Comparison of ENCODE assay signal across 10 mouse cellular contexts in the genomic region with DNA sequence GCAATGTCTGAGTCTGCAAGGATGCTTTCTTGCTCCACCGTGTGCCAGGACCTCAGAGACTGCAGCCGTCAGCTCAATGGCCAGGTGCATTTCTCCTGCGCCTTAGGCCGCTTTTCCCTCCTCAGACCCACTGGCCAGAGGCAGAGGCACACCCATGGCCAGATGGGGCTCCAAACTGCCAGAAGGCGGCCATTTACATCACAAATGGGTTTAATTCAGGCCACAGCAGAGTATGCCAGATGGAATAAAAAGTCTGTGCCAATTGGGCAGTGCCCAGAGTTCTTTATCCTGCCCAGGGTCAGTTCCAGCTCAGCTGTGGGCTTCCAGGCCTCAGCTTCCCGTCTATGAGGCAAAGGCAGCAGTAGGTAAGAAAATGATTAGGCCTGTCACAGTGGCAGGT. TPM values are rescaled to one million over a fixed set of nuclear protein-coding genes. Genes with fewer than 3 reads are reported as not detected.
A peak's percentile ranks its signal among the peaks of the same experiment; 100 is the strongest.
DNase-seq lines count a peak whose midpoint lies in the region; ATAC-seq and TF ChIP-seq lines count a peak whose summit lies in the region.
"Had no signal": no experiment of that assay in that cellular context is flagged by ENCODE, and none has a peak within 500 bp of the region (broad histone marks: within the 10 kb centered on the region; RNA-seq: fewer than 3 reads in every experiment).

No protein-coding gene starts in this region.

- H3K27ac ChIP-seq in midbrain, embryonic 12.5 days (replicated peaks), result peak overlapping the region; percentile 31; the same call in 1 of the 2 replicates
- H3K27ac ChIP-seq in midbrain, embryonic 15.5 days, result no peak overlapping the region
- peak overlapping the region; percentile 63 for H3K27ac ChIP-seq in layer of hippocampus, adult 2 months

- H3K4me1 ChIP-seq in midbrain, embryonic 12.5 days, result no peaks in the 10 kb centered on the region
- no peaks in the 10 kb centered on the region for H3K4me1 ChIP-seq in midbrain, embryonic 15.5 days

- no peak overlapping the region for H3K9ac ChIP-seq in midbrain, embryonic 12.5 days (replicated peaks)
- no peak overlapping the region for H3K9ac ChIP-seq in midbrain, embryonic 15.5 days

- DNase-seq in cerebellum, adult 11 months, result peak; percentile 76
- DNase-seq in cerebellum, postnatal 14 days, result peak; percentile 85 to 87
- DNase-seq in layer of hippocampus, adult 2 months (ENCODE audit: low spot score in 2 of 2), result peak; percentile 51 to 69
- DNase-seq in spleen, postnatal 14 days (ENCODE audit: low spot score in 2 of 2), result no peak
- no peak for DNase-seq in ovary, postnatal 10 days (ENCODE audit: low spot score)
- DNase-seq: heart, postnatal 4 days; lung, adult 18-20 months had no signal

- H3K4me2 ChIP-seq in midbrain, embryonic 12.5 days (replicated peaks), result no peak overlapping the region
- no peak overlapping the region for H3K4me2 ChIP-seq in midbrain, embryonic 15.5 days

- no peaks in the 10 kb centered on the region for H3K9me3 ChIP-seq in midbrain, embryonic 12.5 days
- H3K9me3 ChIP-seq in midbrain, embryonic 15.5 days, result no peaks in the 10 kb centered on the region

- no peak for ATAC-seq in midbrain, embryonic 12.5 days (ENCODE audit: low FRiP score, low read depth)
- no peak for ATAC-seq in midbrain, embryonic 15.5 days (replicated peaks)
- no peak for ATAC-seq in activated CD4-positive, CD25-positive, alpha-beta regulatory T cell, adult 4 months

- no peak overlapping the region for H3K4me3 ChIP-seq in midbrain, embryonic 12.5 days
- no peak overlapping the region for H3K4me3 ChIP-seq in midbrain, embryonic 15.5 days
- no peak overlapping the region for H3K4me3 ChIP-seq in layer of hippocampus, adult 2 months

- TF ChIP-seq CTCF in layer of hippocampus, adult 2 months (conservative IDR thresholded peaks at IDR 0.05), result 0 out of 2 replicates have a peak, but pooled peaks have one; percentile 13

- H3K36me3 ChIP-seq in midbrain, embryonic 12.5 days, result peaks cover 85% of the 10 kb centered on the region
- H3K36me3 ChIP-seq in midbrain, embryonic 15.5 days (replicated peaks), result peaks cover 56% of the 10 kb centered on the region

- no peaks in the 10 kb centered on the region for H3K27me3 ChIP-seq in midbrain, embryonic 12.5 days
- H3K27me3 ChIP-seq in midbrain, embryonic 15.5 days (replicated peaks), result no peaks in the 10 kb centered on the region

- WGBS in midbrain, embryonic 12.5 days, result 83% methylated on average over 6 of the region's 6 CpGs
- WGBS in midbrain, embryonic 15.5 days, result 66% methylated on average over 6 of the region's 6 CpGs

RNA-seq across cellular contexts. Expression of a gene that starts 29.6 kb away (rescaled TPM):
- polyA plus RNA-seq in midbrain, embryonic 12.5 days (2016; fragmentation: Nextera tagmentation; extraction: Ambion mirVana), result 0.45 and 1.1 TPM in 2 replicates
- polyA plus RNA-seq in midbrain, embryonic 15.5 days (2015; fragmentation: Nextera tagmentation; extraction: Ambion mirVana), result 0.64 and 1.2 TPM in 2 replicates
- total RNA-seq in layer of hippocampus, adult 2 months (2021), result 1 to 10 TPM; 5.5 to 5.6 TPM
- not detected for polyA plus RNA-seq in activated CD4-positive, CD25-positive, alpha-beta regulatory T cell, adult 4 months (2017; shearing (Covaris generic))

RNA-seq across cellular contexts. Expression of a gene that starts 48.0 kb away (rescaled TPM):
- 14.3 and 15.9 TPM in 2 replicates for polyA plus RNA-seq in midbrain, embryonic 12.5 days (2016; fragmentation: Nextera tagmentation; extraction: Ambion mirVana)
- polyA plus RNA-seq in midbrain, embryonic 15.5 days (2015; fragmentation: Nextera tagmentation; extraction: Ambion mirVana), result 15.3 and 16.3 TPM in 2 replicates
- 10 to 100 TPM; 25.6 to 26.2 TPM for total RNA-seq in layer of hippocampus, adult 2 months (2021)
- 10 to 100 TPM; 13.8 to 15.7 TPM for polyA plus RNA-seq in activated CD4-positive, CD25-positive, alpha-beta regulatory T cell, adult 4 months (2017; shearing (Covaris generic))

RNA-seq across cellular contexts. Expression of a gene that starts 51.5 kb away (rescaled TPM):
- 179 and 181 TPM in 2 replicates for polyA plus RNA-seq in midbrain, embryonic 12.5 days (2016; fragmentation: Nextera tagmentation; extraction: Ambion mirVana)
- polyA plus RNA-seq in midbrain, embryonic 15.5 days (2015; fragmentation: Nextera tagmentation; extraction: Ambion mirVana), result 165 and 166 TPM in 2 replicates
- total RNA-seq in layer of hippocampus, adult 2 months (2021), result 100 to 1,000 TPM; 159 to 164 TPM
- polyA plus RNA-seq in activated CD4-positive, CD25-positive, alpha-beta regulatory T cell, adult 4 months (2017; shearing (Covaris generic)), result 10 to 100 TPM; 55.4 to 66.2 TPM

Comparison
In these comparisons a context has a peak if more than half of its experiments do, and no peak if none do; other contexts are left out.
1. DNase-seq: peak in cerebellum, adult 11 months (single experiment), cerebellum, postnatal 14 days (2 of 2) and layer of hippocampus, adult 2 months (2 of 2); none in spleen, postnatal 14 days (0 of 2) and ovary, postnatal 10 days (single experiment).